ENCODE assay signal across 8 mouse cellular contexts in genomic region chr2:158770126-158770757, GRCm38 (mm10). TPM values are rescaled to one million over a fixed set of nuclear protein-coding genes. Genes with fewer than 3 reads are reported as not detected.
A peak's percentile ranks its signal among the peaks of the same experiment; 100 is the strongest.
DNase-seq lines count a peak whose midpoint lies in the region; ATAC-seq and TF ChIP-seq lines count a peak whose summit lies in the region.

No protein-coding gene starts in this region.

- no peaks in the 10 kb centered on the region for H3K36me3 ChIP-seq in heart, embryonic 16.5 days (ENCODE audit: control insufficient read depth, insufficient read depth)
- H3K36me3 ChIP-seq in heart, adult 2 months (ENCODE audit: control insufficient read depth, insufficient read depth, low read length), result no peaks in the 10 kb centered on the region
- H3K36me3 ChIP-seq in liver, postnatal 0 days (replicated peaks; ENCODE audit: insufficient read depth, low read length), result peaks cover 12% of the 10 kb centered on the region

- H3K27ac ChIP-seq in heart, embryonic 16.5 days (ENCODE audit: low read length), result no peak overlapping the region; the same call in 1 of the 2 replicates
- H3K27ac ChIP-seq in heart, adult 2 months, result no peak overlapping the region
- no peak overlapping the region for H3K27ac ChIP-seq in bone marrow, adult 2 months (ENCODE audit: control insufficient read depth, insufficient read depth, low read depth, low read length, poor library complexity)
- H3K27ac ChIP-seq in liver, postnatal 0 days (ENCODE audit: low read depth), result no peak overlapping the region

- peak overlapping the region; percentile 97 for H3K4me2 ChIP-seq in heart, embryonic 16.5 days (ENCODE audit: low read depth, low read length)
- H3K4me2 ChIP-seq in liver, postnatal 0 days (ENCODE audit: low read depth, low read length), result peak overlapping the region; percentile 99

- H3K4me3 ChIP-seq in heart, embryonic 16.5 days (ENCODE audit: low read length), result peak overlapping the region; percentile 79
- H3K4me3 ChIP-seq in heart, adult 2 months, result no peak overlapping the region
- H3K4me3 ChIP-seq in bone marrow, adult 2 months (replicated peaks; ENCODE audit: control insufficient read depth, low read depth, low read length), result peak overlapping the region; percentile 30
- H3K4me3 ChIP-seq in liver, postnatal 0 days (ENCODE audit: low read depth, low read length), result peak overlapping the region; percentile 93

- TF ChIP-seq POLR2A in heart, adult 2 months (IDR thresholded peaks at IDR 0.05; ENCODE audit: insufficient read depth, low read depth, low read length), result no peak
- no peak for TF ChIP-seq POLR2A in bone marrow, adult 2 months (IDR thresholded peaks at IDR 0.05; ENCODE audit: borderline replicate concordance, control insufficient read depth, low read depth, low read length)

- intact Hi-C loops in heart, adult 2 months (cut with DNase I), result loop anchor here (5.0 kb wide), 1 partner anchor 72 kb away; no protein-coding TSS in a partner anchor
- intact Hi-C loops in heart, postnatal 10 days (cut with DNase I), result no loop called here

- peak overlapping the region; percentile 82 for H3K9ac ChIP-seq in heart, embryonic 16.5 days (ENCODE audit: low read length)
- H3K9ac ChIP-seq in heart, adult 2 months (ENCODE audit: low read depth, low read length), result no peak overlapping the region
- peak overlapping the region; percentile 88; the same call in 1 of the 2 replicates for H3K9ac ChIP-seq in liver, postnatal 0 days (replicated peaks)

- TF ChIP-seq EP300 in heart, adult 2 months (IDR thresholded peaks at IDR 0.05; ENCODE audit: insufficient read depth, low read depth, low read length), result no peak
- TF ChIP-seq EP300 in liver, postnatal 0 days (IDR thresholded peaks at IDR 0.05; ENCODE audit: low read depth), result no peak

- H3K27me3 ChIP-seq in heart, embryonic 16.5 days (ENCODE audit: control insufficient read depth, insufficient read depth, low read length), result no peaks in the 10 kb centered on the region
- no peaks in the 10 kb centered on the region for H3K27me3 ChIP-seq in heart, adult 2 months (ENCODE audit: control insufficient read depth, insufficient read depth, low read length)
- no peaks in the 10 kb centered on the region for H3K27me3 ChIP-seq in liver, postnatal 0 days (ENCODE audit: insufficient read depth, low read length)

- TF ChIP-seq CTCF in heart, adult 2 months (IDR thresholded peaks at IDR 0.05), result no peak
- TF ChIP-seq CTCF in bone marrow, adult 2 months (IDR thresholded peaks at IDR 0.05; ENCODE audit: control insufficient read depth, insufficient read depth, low read length), result no peak
- no peak for TF ChIP-seq CTCF in liver, postnatal 0 days (IDR thresholded peaks at IDR 0.05; ENCODE audit: low read depth)

- H3K79me2 ChIP-seq in heart, adult 2 months (replicated peaks; ENCODE audit: control insufficient read depth, insufficient read depth, low read length), result no peaks in the 10 kb centered on the region

- no peak for ATAC-seq in heart, embryonic 16.5 days (replicated peaks; ENCODE audit: extremely low read depth, insufficient read depth, low FRiP score)
- ATAC-seq in liver, postnatal 0 days, result no peak

- WGBS in heart, embryonic 16.5 days, result 23% methylated on average over 13 of the region's 13 CpGs
- 36% methylated on average over 13 of the region's 13 CpGs for WGBS in heart, adult 2 months
- WGBS in bone marrow, adult 2 months, result 76% methylated on average over 13 of the region's 13 CpGs
- 63% methylated on average over 13 of the region's 13 CpGs for WGBS in liver, postnatal 0 days (ENCODE audit: insufficient replicate concordance)

- H3K9me3 ChIP-seq in heart, embryonic 16.5 days (replicated peaks; ENCODE audit: control insufficient read depth, low read length), result no peaks in the 10 kb centered on the region
- no peaks in the 10 kb centered on the region for H3K9me3 ChIP-seq in liver, postnatal 0 days (ENCODE audit: low read length)

- peaks cover 55% of the 10 kb centered on the region for H3K4me1 ChIP-seq in heart, embryonic 16.5 days (ENCODE audit: control insufficient read depth, insufficient read depth, low read length)
- peaks cover 1% of the 10 kb centered on the region; the same call in 1 of the 2 replicates for H3K4me1 ChIP-seq in heart, adult 2 months (ENCODE audit: control insufficient read depth, insufficient read depth, low read length)
- peaks cover 3% of the 10 kb centered on the region; the same call in 1 of the 2 replicates for H3K4me1 ChIP-seq in bone marrow, adult 2 months (ENCODE audit: control insufficient read depth, insufficient read depth, low read length)
- peaks cover 33% of the 10 kb centered on the region for H3K4me1 ChIP-seq in liver, postnatal 0 days (ENCODE audit: insufficient read depth)

- DNase-seq in heart, adult 2 months, result no peak
- DNase-seq in heart, postnatal 10 days, result peak; percentile 44 to 59
- no peak for DNase-seq in liver, postnatal 0 days
- no peak for DNase-seq in frontal cortex, adult 2 months (ENCODE audit: extremely low spot score in 1 of 2, low spot score in 1 of 2)
- no peak for DNase-seq in layer of hippocampus, adult 9-11 months
- no peak for DNase-seq in c-Kit-positive CD71-positive TER-119-positive erythroid progenitor cells, embryonic 14.5 days (ENCODE audit: low spot score)

RNA-seq across cellular contexts. Expression of gene Fam83d, which starts 2.3 kb away (rescaled TPM):
- polyA plus RNA-seq in heart, embryonic 16.5 days (2015; fragmentation: Nextera tagmentation; extraction: Ambion mirVana), result 58.2 and 61.4 TPM in 2 replicates
- under 1 TPM; 0.59 to 0.78 TPM for total RNA-seq in heart, adult 2 months (2021)
- 0.27 and 0.53 TPM in 2 replicates for polyA plus RNA-seq in heart, adult 2 months (2012; rRNA removed)
- polyA plus RNA-seq in bone marrow, adult 2 months (2011; ENCODE audit: insufficient read depth, insufficient read length, low replicate concordance, missing spikeins), result 2.7 and 3.0 TPM in 2 replicates
- 1 to 10 TPM; 8.7 to 9.6 TPM for total RNA-seq in heart, postnatal 10 days (2021)
- polyA plus RNA-seq in liver, postnatal 0 days (2015; fragmentation: Nextera tagmentation; extraction: Ambion mirVana), result 5.0 and 5.7 TPM in 2 replicates
- polyA plus RNA-seq in frontal cortex, adult 2 months (2012; rRNA removed), result 3.3 and 3.5 TPM in 2 replicates

RNA-seq across cellular contexts. Expression of gene Dhx35, which starts 24.4 kb away (rescaled TPM):
- 14.4 and 15.5 TPM in 2 replicates for polyA plus RNA-seq in heart, embryonic 16.5 days (2015; fragmentation: Nextera tagmentation; extraction: Ambion mirVana)
- total RNA-seq in heart, adult 2 months (2021), result 10 to 100 TPM; 15.2 to 17.5 TPM
- polyA plus RNA-seq in heart, adult 2 months (2012; rRNA removed), result 21.6 and 21.9 TPM in 2 replicates
- 3.2 and 10.7 TPM in 2 replicates for polyA plus RNA-seq in bone marrow, adult 2 months (2011; ENCODE audit: insufficient read depth, insufficient read length, low replicate concordance, missing spikeins)
- total RNA-seq in heart, postnatal 10 days (2021), result 10 to 100 TPM; 24.9 to 30.2 TPM
- 2.7 and 3.6 TPM in 2 replicates for polyA plus RNA-seq in liver, postnatal 0 days (2015; fragmentation: Nextera tagmentation; extraction: Ambion mirVana)
- 30.1 and 32.2 TPM in 2 replicates for polyA plus RNA-seq in frontal cortex, adult 2 months (2012; rRNA removed)

Comparison
In these comparisons a context has a peak if more than half of its experiments do, and no peak if none do; other contexts are left out.
1. DNase-seq: peak in heart, postnatal 10 days (2 of 2); none in heart, adult 2 months (0 of 2), liver, postnatal 0 days (single experiment), frontal cortex, adult 2 months (0 of 2), layer of hippocampus, adult 9-11 months (single experiment) and c-Kit-positive CD71-positive TER-119-positive erythroid progenitor cells, embryonic 14.5 days (single experiment).